Mouse (Mus musculus) hindbrain, embryonic 11.5 days (tissue): ENCODE results near the gene Ahnak. TPM values are rescaled to one million over a fixed set of nuclear protein-coding genes. Genes with fewer than 3 reads are reported as not detected.

Experiments used
- ATAC-seq: fragments of 200-750 bp; cut with Nextera tagmentation; 2 replicates; pipeline ENCODE4 v1.8.0; 2017; ENCODE audit warnings: mild to moderate bottlenecking, moderate TSS enrichment, moderate library complexity; ENCODE audit not compliant: low FRiP score
- DNase-seq: peaks from one replicate; pipeline ENCODE4 v3.0.0-alpha.2; 2015; ENCODE audit warnings: low spot score
- H3K27ac ChIP-seq: fragments of 300-500 bp; sonication (generic); 2 replicates; pipeline ENCODE4 v1.5.1; 2014; ENCODE audit warnings: mild to moderate bottlenecking, low read depth, low read length
- H3K27me3 ChIP-seq: fragments of 300-500 bp; sonication (generic); 2 replicates; pipeline ENCODE4 v1.6.1; 2014; ENCODE audit warnings: mild to moderate bottlenecking, low read length, moderate library complexity, mixed read lengths; ENCODE audit not compliant: control insufficient read depth, insufficient read depth
- H3K36me3 ChIP-seq: fragments of 300-500 bp; sonication (generic); 2 replicates; pipeline ENCODE4 v1.6.1; 2014; ENCODE audit warnings: mild to moderate bottlenecking, low read length, moderate library complexity, mixed read lengths; ENCODE audit not compliant: control insufficient read depth, insufficient read depth
- H3K4me1 ChIP-seq: fragments of 300-500 bp; sonication (generic); replicated peaks from 2 replicates; pipeline ENCODE4 v1.6.1; 2014; ENCODE audit warnings: low read length, mixed read lengths; ENCODE audit not compliant: control insufficient read depth, insufficient read depth
- H3K4me2 ChIP-seq: fragments of 300-500 bp; sonication (generic); replicated peaks from 2 replicates; pipeline ENCODE4 v1.6.1; 2014; ENCODE audit warnings: mild to moderate bottlenecking, low read depth, low read length
- H3K4me3 ChIP-seq: fragments of 300-500 bp; sonication (generic); 2 replicates; pipeline ENCODE4 v1.5.1; 2014; ENCODE audit warnings: low read depth, low read length
- H3K9ac ChIP-seq: fragments of 300-500 bp; sonication (generic); 2 replicates; pipeline ENCODE4 v1.6.1; 2014; ENCODE audit warnings: low read depth, low read length
- H3K9me3 ChIP-seq: fragments of 300-500 bp; sonication (generic); 2 replicates; pipeline ENCODE4 v1.6.1; 2016; ENCODE audit warnings: low read length; ENCODE audit not compliant: control insufficient read depth
- WGBS: fragments of 180-500 bp; shearing (Covaris S2); extraction: QIAGEN DNeasy Blood & Tissue Kit; methylation state at CpG from one replicate; pipeline ENCODE4 v1.1.7; 2014; 5-methylcytosine and 5-hydroxymethylcytosine counted together
- polyA plus RNA-seq: library from polyadenylated mRNA; unstranded; fragments of >200 nt; fragmentation: Nextera tagmentation; extraction: Ambion mirVana; gene quantifications from 2 replicates; pipeline ENCODE4 v1.2.1, GENCODE M21; 2014

Ahnak gene
- polyA plus RNA-seq, 1 experiment from 2014 or later, result 14.1 TPM

DNA sequence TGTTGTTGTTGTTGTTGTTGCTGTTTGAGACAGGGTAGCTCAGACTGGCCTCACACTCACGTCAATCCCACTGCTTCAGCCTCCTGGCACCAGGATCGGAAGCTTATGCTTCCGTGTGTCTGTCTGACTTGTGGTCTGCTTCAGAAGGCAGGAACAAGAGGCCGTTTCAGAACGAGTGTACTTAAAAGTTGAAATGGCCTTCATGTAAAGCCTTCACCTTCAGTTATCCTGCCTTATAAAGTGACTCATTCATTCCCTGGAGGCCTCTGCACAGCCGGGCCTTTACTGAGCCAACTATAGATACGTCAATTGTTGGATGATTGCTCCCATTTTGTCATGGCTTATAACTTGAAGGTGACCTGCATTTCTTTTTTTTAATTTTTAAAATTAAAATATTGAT, 70.3 kb downstream of the Ahnak start:
- no peaks in the 10 kb centered on the region for H3K9me3 ChIP-seq
- 84% methylated on average over 7 of the region's 7 CpGs for WGBS
- H3K27me3 ChIP-seq, result no peaks in the 10 kb centered on the region
- no peak overlapping the region for H3K9ac ChIP-seq
- H3K4me1 ChIP-seq, result no peaks in the 10 kb centered on the region
- H3K4me3 ChIP-seq, result no peak overlapping the region
- no peak for ATAC-seq
- DNase-seq, result no peak
- no peak overlapping the region for H3K4me2 ChIP-seq
- H3K36me3 ChIP-seq, result no peaks in the 10 kb centered on the region
- H3K27ac ChIP-seq, result no peak overlapping the region

GRCm38 (mm10) chr19:9060103-9060502, 71.0 kb downstream of the Ahnak start:
- no peak overlapping the region for H3K4me3 ChIP-seq
- H3K4me2 ChIP-seq, result no peak overlapping the region
- no peak for ATAC-seq
- no peaks in the 10 kb centered on the region for H3K27me3 ChIP-seq
- H3K36me3 ChIP-seq, result no peaks in the 10 kb centered on the region
- H3K4me1 ChIP-seq, result no peaks in the 10 kb centered on the region
- no peak for DNase-seq
- WGBS, result 79% methylated on average over 4 of the region's 4 CpGs
- no peak overlapping the region for H3K27ac ChIP-seq
- no peaks in the 10 kb centered on the region for H3K9me3 ChIP-seq
- no peak overlapping the region for H3K9ac ChIP-seq

DNA sequence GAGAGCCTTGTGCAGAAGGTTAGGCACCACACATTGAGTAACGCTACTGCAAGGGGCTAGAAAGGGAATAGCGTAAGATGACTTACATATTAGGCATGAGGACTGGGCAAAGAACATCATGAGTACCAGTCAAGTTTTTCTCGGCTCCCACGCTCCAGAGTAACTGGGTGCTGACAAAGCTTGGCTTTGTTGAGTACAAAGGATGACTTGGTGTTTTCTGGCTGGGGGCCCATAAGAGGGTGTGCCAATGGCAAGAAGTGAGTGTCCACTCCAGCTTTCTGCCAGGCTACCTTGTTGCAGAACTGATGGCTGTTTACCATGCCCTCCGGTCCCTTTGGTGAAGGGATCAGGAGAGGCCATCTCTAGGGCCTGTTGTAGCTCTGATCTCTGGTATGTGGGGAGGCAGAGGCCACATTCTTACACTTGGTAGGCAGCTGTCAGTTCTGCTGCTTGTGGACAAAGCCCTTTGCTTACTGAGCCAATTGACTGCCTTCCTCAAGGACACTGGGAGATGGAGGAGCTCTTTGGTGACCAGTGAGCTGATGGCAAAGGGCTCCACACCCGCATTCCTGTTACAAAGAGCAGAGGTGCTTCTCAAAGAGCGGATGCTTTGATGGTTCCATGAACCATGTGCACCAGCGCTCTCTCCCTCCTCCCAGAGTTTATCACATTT, 72.3 kb downstream of the Ahnak start:
- ATAC-seq, result no peak
- WGBS, result 88% methylated on average over 8 of the region's 8 CpGs

DNA sequence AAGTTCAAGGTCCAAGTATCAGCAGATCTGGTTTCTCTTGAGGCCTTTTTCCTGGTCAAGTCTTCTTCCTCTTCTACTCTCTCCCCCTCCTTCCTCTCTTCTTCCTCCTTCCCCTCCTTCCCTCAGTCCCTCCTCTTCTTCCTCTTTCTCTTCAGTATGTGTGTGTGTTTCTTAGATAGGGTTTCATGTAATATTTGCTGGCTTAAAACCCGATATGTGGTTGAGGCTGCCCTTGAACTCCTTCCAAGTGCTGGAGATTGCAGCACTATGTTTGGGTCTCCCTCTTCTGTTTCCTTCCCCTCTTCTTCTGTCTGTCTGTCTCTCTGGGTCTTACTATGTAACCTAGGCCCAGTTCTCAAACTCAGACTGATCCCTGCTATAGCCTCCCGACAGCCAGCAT, 73.7 kb downstream of the Ahnak start:
- H3K27me3 ChIP-seq, result no peaks in the 10 kb centered on the region
- H3K36me3 ChIP-seq, result no peaks in the 10 kb centered on the region
- DNase-seq, result no peak
- no peak overlapping the region for H3K9ac ChIP-seq
- H3K9me3 ChIP-seq, result no peaks in the 10 kb centered on the region
- ATAC-seq, result no peak
- H3K4me2 ChIP-seq, result no peak overlapping the region
- no peak overlapping the region for H3K4me3 ChIP-seq
- WGBS, result 92% methylated on average over 2 of the region's 2 CpGs
- H3K4me1 ChIP-seq, result no peaks in the 10 kb centered on the region
- H3K27ac ChIP-seq, result no peak overlapping the region

More for the DNA sequence above, 72.3 kb downstream of the Ahnak start:
- no peaks in the 10 kb centered on the region for H3K36me3 ChIP-seq
- H3K9me3 ChIP-seq, result no peaks in the 10 kb centered on the region
- no peak overlapping the region for H3K4me2 ChIP-seq
- H3K27ac ChIP-seq, result no peak overlapping the region
- H3K4me3 ChIP-seq, result no peak overlapping the region
- no peak overlapping the region for H3K9ac ChIP-seq
- H3K27me3 ChIP-seq, result no peaks in the 10 kb centered on the region
- no peaks in the 10 kb centered on the region for H3K4me1 ChIP-seq
- DNase-seq, result no peak

GRCm38 (mm10) chr19:9063831-9064230, 74.7 kb downstream of the Ahnak start:
- no peaks in the 10 kb centered on the region for H3K27me3 ChIP-seq
- no peaks in the 10 kb centered on the region for H3K9me3 ChIP-seq
- H3K27ac ChIP-seq, result no peak overlapping the region
- no peaks in the 10 kb centered on the region for H3K4me1 ChIP-seq
- no peak overlapping the region for H3K4me2 ChIP-seq
- DNase-seq (no peak), ATAC-seq (no peak)
- H3K4me3 ChIP-seq, result no peak overlapping the region
- no peaks in the 10 kb centered on the region for H3K36me3 ChIP-seq
- WGBS, result 86% methylated on average over 3 of the region's 3 CpGs
- no peak overlapping the region for H3K9ac ChIP-seq

GRCm38 (mm10) chr19:9065621-9066561, 76.8 kb downstream of the Ahnak start:
- no peak overlapping the region for H3K4me2 ChIP-seq
- DNase-seq, result peak; percentile 32
- no peak overlapping the region for H3K4me3 ChIP-seq
- H3K36me3 ChIP-seq, result no peaks in the 10 kb centered on the region
- no peaks in the 10 kb centered on the region for H3K9me3 ChIP-seq
- H3K9ac ChIP-seq, result no peak overlapping the region
- ATAC-seq, result peak; percentile 60
- no peaks in the 10 kb centered on the region for H3K27me3 ChIP-seq
- H3K4me1 ChIP-seq, result no peaks in the 10 kb centered on the region
- WGBS, result 70% methylated on average over 9 of the region's 9 CpGs
- no peak overlapping the region for H3K27ac ChIP-seq

DNA sequence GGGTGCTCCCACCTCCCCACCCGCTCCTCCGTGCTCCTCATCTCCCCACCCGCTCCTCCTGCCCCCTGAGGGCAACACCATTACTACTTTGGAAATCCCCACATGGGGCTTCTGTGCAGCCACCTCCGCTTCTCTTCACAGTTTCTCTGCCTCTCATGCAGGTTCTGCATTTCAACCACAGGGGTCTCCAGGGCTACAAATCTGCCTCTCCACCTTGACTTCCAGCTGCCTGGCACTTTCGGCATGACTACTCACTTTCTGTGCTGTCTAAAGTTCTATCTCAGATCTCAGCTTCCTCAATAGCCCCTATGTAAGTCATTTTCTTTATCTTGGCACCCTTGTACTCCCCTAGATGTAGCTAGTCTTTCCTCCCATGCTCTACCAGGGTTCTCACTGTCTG, 78.2 kb downstream of the Ahnak start:
- 77% methylated on average over 5 of the region's 5 CpGs for WGBS

DNA sequence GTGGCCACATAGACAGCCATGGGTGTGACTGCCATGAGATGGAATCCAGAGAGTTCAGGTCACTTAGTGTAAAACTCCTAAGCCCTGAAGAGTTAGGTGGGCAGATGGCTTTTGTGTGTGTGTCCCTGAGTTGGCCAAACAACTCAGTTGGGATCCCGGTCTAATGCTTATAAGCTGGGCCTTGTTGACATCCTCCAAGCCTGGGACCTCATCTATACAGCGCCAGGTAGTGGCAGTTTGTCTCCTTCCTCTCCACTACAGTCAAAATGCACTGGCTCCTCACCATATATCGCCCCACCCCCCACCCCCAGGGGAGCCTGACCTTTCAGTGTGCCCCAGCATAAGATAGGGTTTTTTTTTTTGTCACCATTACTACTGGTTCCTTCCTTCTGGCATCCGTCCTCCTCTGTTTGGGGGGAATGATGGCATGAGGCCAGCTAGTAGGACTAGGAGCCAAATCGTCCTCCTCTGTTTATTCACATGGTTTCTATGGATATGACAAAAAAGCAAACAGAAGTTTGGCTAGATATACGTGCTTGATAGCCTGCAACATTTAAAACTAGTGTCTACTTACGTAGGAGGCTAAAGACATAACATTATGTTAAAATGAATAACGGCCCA, 80.7 kb downstream of the Ahnak start:
- H3K4me2 ChIP-seq, result no peak overlapping the region
- WGBS, result 80% methylated on average over 8 of the region's 8 CpGs
- no peak for DNase-seq
- no peak for ATAC-seq
- no peak overlapping the region for H3K4me3 ChIP-seq
- no peaks in the 10 kb centered on the region for H3K4me1 ChIP-seq
- no peaks in the 10 kb centered on the region for H3K27me3 ChIP-seq
- H3K9me3 ChIP-seq, result no peaks in the 10 kb centered on the region
- no peak overlapping the region for H3K27ac ChIP-seq
- H3K9ac ChIP-seq, result no peak overlapping the region
- no peaks in the 10 kb centered on the region for H3K36me3 ChIP-seq

More for the DNA sequence above, 78.2 kb downstream of the Ahnak start:
- Histone ChIP-seq H3K36me3 (no peaks in the 10 kb centered on the region), H3K27me3 (no peaks in the 10 kb centered on the region), H3K27ac (no peak overlapping the region), H3K4me2 (no peak overlapping the region), H3K9me3 (no peaks in the 10 kb centered on the region), H3K4me3 (no peak overlapping the region), H3K4me1 (no peaks in the 10 kb centered on the region), H3K9ac (no peak overlapping the region)
- no peak for DNase-seq
- no peak for ATAC-seq
